Mouse (Mus musculus) bone marrow, adult 2 months (tissue): ENCODE measurements around the gene Msx1.

Experiments used
- CTCF ChIP-seq: fragments of 200-500 bp; IDR thresholded peaks from 2 replicates; pipeline ENCODE4 v1.5.1; 2011; ENCODE audit warnings: low read length, control low read depth; ENCODE audit not compliant: control insufficient read depth, insufficient read depth
- POLR2A ChIP-seq: fragments of 200-500 bp; IDR thresholded peaks from 2 replicates; pipeline ENCODE4 v1.6.1; 2011; ENCODE audit warnings: low read depth, mild to moderate bottlenecking, control low read depth, low read length, borderline replicate concordance; ENCODE audit not compliant: control insufficient read depth

DNA sequence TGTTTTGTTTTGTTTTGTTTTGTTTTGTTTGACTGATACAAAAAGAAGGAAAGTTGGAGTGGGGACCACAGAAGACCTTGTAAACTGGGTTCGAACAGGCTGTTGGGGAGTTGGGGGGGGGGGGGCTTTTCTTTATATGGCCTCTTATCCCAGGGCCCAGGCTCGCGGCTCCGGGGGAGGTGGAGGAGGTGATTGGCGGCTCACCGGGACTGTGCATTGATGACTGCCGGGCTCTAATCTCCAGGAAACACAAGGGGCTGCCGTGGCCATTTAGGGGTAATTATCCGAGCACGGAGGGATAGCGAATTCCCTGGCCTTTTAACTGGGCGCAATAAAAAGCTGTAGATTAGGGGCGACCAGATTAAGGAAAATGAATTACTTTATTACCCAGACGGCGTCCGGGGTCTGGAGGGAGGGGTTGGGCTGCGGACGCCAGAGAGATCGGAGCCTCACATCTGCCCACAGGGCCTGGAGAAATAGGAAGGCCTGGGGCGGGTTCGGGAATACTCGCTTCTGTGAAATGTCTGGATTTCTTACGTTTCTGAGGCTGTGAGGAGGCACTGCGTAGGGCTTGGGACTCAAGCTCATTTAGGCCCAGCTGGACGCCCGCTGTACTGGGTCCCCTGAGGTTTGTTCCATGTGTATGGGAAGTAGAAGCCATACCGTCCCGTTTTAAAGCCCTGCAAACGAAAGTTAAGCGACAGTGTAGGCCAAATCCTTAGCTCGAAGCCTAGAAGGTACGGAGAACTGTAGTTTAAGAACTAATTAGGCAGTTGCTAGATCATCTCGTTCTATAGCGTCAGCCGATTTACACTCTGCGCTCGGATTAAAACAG, 1.4 kb upstream of the Msx1 start:
- TF ChIP-seq POLR2A (no peak), CTCF (no peak)
